Mouse (Mus musculus) embryo, embryonic 10.5 days (tissue): ENCODE measurements around the gene Cyb5r3.
"Not testable (repeated sequence)": the region's sequence is repeated elsewhere in the genome, so short reads cannot be mapped to it uniquely, and the experiment has no call there.

ENCODE experiments used
- DNase-seq: peaks from one replicate; pipeline ENCODE4 v3.0.0-alpha.2; 2015; ENCODE audit warnings: low spot score

The Cyb5r3 gene

DNA sequence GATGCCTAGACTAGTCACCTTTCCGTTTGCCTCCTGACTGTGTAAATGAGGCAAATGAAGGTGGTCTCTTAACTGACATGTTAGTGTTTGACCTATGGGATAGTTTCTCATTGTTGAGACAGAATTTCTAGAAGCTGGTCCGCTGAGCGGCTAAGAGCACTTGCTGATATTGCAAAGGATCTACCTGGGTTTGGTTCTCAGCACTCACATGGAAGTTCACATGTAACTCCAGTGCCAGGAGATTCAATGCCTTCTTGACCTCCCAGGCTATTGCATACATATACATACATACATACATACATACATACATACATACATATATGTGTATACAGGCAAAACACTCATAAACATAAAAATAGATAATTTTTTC is 22.3 kb downstream of the Cyb5r3 start:
- no peak for DNase-seq

DNA sequence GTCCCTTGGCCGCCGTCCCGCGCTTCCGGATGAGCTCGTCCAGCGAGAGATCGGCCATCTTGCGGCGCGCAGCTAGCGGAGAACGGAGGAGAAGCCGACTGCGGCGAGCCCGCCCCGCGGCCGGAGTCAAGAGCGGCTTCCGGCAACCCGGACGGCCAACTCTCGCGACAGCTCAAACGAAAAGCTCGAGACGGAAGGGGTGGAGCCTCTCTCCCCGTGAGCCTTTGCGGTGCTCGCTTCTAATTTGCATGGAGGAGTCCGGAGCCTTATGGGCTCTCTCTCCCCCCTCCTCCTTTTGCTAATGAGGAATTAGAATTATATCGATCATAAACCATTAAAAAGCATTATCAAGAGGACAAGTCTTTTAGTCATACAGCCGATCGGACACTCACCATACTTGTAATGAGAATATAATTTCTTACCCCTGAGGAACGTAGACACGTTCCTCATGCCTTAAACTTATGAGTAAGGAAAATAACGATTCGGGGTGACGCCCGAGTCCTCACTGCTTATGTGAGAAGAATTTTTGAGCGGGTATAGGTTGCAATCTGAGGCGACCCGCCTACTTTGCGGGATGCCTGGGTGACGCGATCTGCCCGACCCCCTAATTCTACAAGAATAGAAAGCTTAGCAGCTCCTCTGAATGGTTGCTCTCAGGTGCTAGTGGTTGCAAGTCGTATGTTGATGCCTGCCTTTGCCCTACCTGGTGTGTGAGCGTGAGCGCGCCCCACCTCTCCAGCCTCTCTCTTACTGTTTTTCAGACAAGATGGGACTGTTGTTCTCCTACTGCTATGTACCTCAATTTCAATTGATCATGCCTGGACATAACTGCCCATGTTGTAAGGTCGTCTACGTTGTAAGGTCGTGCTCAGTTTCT is 23.0 kb downstream of the Cyb5r3 start, which contains the start of gene Poldip3:
Gene Poldip3, minus strand, starts transcription at position 189 of the 877 bp plus-strand sequence.
- peak; percentile 99 for DNase-seq

DNA sequence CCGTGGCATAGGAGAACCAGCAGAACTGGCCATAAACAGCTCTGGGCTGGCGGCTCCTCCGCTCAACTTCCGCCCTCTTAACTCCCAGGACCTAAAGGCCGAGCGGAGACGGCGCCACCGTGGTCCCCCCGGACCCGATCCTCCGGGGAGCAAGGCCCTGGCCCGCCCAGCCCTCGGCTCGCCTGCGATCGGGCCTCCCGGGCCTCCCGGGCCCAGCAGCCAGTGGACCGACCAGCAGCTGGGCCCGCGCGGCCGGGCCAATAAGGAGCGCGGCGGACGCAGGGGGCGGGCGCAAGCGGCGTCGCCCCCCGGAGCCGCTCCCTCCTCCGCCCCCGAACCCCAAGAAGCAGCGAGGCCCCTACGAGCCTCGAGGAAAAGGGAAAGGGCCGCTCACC is 23.6 kb downstream of the Cyb5r3 start:
- no peak for DNase-seq

DNA sequence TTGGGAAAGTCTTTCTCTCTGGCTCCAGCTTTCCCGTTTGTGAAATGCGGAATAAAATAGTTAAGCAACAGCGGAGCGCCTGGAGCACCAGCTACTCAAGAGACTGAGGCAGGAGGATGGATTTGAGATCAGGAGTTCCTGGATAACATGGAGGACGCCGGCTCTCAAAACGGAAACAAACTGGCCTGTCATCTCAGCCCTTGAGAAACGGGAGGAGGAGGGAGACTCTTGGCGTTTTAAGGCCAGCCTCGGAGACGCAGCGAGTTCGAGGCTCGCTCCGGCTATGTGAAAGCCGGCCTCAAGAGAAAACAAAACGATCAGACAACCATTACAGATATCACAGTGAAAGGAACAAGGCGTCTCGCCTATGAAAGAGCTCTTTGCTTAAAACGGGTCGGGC is 24.0 kb downstream of the Cyb5r3 start:
- peak; percentile 44 for DNase-seq

DNA sequence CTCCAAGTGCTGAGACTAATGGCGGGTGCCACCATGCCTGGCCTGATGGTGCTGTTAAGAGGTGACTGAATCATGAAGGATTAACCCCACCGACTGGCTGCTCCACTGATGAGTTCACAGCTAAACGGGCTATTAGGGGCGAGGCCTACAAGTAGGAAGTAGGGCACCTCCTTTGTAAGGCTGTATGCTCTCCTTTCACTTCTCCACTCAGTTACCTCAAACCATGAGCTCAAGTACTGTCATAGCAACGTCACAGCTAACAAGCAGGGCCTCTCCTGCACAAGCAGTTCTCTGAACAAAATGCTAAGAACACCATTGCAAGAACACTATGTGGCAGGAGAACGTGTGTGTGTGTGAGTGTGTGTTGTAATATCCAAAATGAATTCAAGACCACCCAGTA is 26.9 kb downstream of the Cyb5r3 start:
- DNase-seq = no peak

DNA sequence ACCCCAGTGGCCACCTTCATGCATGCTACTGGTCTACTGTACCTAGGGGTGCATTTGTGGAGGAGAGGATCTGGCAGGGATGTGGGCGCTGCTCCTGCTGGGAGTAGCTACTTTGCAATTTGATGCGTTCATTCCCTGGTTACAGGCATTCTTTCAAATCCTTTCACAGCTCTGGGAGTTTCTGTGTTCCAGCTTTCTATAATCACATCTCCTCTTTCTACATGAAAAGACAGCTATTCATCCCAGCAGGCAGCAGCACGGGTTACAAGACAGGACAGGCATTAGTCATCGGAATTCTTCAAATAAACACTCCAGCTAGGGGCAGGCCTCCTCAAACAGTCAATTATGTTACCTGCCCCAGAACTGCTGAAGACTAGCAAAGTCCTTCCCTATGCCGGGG is 29.5 kb downstream of the Cyb5r3 start:
- DNase-seq = no peak

DNA sequence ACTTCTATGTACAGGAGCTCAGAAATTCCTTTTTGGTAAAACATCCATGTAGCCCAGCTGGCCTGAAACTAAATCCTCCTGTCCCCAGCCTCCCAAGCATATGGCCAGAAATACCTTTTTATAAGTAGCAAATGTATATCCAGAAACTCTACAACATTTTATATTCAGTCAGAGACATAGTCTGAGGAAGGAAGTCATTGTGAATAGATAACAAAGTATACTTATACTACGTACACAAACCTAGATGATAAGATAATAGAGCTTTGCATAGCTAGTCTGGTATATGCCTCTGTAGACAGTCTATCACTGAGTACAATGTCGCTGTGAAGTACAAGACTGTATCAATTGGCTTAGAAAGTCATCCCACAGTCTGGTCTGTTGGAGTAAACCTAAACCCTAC is 36.7 kb downstream of the Cyb5r3 start:
- DNase-seq = no peak

DNA sequence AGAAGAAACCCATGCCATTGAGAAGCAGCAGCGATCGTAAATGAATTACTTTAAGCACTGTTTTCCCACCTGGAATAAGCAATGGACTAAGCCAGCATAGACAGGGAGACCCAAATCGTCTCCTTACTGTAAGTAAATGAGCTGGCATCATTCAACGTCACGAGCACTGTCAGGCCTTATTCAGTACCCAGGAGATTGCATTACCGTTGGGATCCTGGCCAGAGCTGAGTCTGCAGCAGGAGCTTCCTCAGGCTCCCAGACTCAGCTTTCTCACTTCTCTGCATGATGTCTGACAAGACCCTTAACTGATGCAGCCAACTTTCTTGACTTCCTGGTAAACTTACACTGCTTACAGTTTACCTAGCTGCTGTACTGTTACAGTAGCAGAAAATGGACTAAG is 37.7 kb downstream of the Cyb5r3 start:
- no peak for DNase-seq

DNA sequence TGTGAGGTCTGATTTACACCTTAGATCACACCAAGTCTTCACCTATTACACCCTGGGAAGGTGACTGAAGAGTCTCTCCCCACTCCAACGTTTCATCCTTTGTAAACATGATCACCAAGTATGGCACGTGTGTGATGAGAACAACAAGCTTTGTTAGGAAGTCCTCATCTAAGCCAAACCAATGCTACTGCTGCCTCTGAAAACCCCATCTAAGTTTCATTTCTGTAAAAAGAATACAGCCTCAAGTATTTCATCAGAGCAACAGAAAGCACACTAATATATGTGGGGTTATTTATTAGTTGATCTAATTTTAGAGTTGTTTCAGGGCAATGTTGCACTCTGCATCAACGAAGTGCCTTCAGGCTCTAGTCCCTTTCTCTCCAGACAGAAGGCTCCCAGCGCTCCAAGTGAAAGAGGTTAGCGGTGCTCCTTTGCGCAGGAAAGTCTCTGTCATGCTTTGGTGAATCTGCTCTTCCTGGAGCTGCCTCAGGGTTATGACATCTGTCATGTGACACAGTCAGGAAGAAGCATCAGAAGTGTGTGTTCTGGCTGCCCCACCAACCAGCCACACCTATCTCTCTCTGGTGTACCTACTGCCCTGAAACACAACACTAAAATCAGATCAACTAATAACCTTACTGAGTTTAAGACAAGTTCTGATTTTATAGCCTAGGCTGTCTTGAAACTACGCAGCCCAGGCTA is 42.7 kb downstream of the Cyb5r3 start:
- no peak for DNase-seq

DNA sequence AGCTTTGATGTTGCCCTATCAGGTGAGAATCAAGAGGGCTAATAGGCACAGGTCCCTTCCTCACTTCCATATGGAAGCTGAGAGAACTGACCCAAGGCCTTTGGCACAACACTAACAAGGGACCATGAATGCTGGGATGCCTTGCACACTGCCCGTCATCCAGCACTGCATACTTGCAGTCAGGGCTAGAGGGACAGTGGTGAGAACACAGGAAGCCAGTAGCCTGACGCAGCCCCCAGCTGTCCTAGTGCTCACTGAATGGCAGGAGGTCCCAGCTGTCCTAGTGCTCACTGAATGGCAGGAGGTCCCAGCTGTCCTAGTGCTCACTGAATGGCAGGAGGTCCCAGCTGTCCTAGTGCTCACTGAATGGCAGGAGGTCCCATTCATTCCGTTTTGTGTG is 45.4 kb downstream of the Cyb5r3 start:
- DNase-seq = not testable (repeated sequence)

DNA sequence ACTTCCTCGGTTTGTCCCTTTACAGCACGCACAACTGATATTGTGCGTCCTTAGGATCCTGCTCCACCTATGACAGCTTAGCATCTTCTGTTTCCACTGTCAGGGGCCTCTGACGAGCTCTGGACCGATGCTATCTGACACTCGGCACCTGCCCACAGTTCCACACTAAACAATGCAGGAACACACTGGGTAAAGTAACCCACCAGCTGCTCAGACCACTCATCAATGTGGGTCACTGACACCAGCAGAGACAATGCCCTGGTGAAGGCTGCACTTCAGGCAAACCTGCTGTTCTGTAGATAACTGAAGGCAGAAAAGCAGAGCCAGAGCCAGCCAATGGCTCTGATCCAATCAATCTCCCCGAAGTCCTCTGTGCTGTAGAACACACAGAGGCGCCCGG is 45.8 kb downstream of the Cyb5r3 start:
- DNase-seq = no peak

DNA sequence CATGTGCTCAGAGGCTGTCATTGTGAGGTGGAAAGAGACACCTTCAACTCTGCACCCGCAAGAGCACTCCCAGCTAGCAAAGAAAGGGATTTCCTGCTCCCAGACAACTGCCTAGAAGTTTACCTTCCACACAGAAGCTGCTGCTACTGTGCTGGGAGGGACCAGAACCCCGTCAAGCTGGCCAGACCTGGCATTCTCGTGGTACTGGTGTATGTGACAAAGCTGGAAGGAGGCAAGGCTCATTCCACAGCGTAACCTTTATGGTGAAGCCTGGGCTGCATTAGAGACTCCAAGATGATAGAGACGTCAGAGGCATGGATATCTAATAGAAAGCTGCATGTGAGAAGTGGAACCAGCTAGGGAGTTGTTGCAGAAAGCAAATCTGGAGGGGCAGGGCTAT is 47.8 kb downstream of the Cyb5r3 start:
- no peak for DNase-seq

DNA sequence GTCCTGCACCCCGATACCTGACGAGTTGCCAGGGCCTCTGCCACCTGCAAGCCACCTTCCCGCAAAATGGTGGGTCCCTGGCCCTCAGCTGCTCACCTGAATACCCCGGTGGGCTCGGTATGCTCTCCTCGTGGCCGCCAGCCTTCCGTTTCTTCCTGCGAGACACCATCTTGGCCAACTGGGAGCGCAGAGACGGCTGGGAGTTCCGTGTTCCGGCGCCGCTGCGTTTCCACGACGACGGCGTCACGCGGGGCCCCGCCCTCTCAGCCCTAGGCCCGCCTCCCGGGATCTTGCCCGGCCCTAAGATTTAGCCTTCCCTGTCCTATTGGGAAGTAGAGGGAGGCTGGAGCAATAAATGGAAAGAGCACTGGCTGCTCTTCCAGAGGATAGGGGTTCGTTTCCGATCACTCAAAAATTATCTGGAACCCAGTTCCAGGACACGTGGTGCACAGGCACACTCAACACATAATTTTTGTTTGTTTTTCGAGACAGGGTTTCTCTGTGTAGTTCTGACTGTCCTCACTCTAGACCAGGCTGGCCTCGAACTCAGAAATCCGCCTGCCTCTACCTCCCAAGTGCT is 49.7 kb downstream of the Cyb5r3 start, which contains the start of gene Rrp7a:
Gene Rrp7a, minus strand, starts transcription at position 236 of the 580 bp plus-strand sequence.
- DNase-seq = peak; percentile 93

DNA sequence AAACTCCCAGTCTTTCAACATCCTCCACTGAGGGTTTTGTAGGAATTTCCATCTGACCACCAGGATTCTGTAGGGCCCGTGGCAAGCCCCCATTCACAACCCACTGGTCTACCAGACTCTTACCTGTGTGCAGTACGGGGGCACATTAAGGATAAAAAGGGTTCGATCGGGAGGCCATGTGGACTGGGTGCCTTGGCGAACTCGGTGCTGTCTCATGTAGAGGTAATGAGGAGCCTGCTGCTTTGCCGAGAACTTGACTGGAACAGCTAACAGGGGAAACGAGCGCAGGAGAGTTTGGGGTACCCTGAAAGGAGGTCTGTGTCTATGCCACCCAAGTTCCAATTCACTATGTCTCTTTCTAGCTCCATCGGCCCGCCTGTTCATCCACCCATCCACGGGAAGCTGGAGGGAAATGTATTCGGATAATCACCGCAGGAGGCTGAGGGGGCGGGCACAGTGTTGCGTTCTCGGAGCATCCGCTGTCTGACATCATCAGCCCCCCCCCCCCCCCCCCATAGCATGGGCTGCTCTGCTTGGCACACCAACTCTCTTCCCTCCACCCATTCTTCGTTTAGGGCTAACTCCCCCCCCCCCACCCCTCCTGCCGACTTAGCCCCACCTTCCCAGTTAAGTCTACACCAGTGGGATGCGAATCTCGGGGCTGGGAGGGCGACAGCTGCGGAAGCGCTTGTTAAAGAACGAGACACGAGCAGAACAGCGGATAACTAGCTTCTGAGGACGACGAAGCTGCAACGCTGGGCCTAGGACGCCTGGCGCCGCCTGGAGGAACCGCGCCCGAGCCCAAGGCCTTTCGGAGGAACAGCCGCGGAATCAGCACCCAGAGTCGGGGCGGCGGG is 50.5 kb downstream of the Cyb5r3 start:
- DNase-seq = peak; percentile 72

DNA sequence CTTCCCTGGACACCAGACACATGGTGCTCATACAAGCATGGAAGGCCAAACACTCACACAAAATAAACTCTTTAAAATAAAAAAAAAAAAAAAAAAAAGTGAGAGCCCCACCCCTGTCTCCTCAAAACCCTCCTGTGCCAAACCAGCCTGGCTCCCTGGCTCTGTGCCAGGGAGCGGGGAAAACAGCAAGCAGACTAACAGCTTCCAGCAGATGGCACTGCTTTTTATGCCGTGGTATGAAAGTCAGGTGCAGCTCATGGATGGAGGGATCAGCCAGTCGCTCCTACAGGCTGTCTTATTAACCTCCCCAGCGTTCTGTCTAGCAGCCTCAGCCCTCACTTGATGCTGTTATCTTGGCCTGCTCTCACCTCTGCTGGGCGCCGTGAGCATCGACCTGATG is 54.0 kb downstream of the Cyb5r3 start:
- DNase-seq = no peak

DNA sequence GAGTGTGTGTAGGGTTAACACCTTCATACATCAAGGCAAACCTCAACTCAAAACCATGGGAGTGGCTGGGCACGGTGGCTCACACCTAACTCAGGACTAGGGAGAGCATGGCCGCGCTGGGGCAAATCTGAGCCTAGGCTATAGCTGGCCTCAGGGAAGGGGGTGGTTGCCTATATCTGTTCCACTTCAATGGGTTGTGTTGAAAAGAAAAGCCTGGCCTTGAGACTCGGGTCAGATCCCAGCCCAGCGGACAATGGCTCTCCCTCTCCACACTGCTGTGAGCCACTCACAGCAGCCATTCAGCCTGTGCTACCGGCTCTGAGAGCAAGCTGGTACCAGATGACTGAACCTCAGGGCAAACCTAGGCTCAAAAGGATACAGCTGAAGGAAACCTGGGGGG is 57.3 kb downstream of the Cyb5r3 start:
- peak; percentile 48 for DNase-seq

DNA sequence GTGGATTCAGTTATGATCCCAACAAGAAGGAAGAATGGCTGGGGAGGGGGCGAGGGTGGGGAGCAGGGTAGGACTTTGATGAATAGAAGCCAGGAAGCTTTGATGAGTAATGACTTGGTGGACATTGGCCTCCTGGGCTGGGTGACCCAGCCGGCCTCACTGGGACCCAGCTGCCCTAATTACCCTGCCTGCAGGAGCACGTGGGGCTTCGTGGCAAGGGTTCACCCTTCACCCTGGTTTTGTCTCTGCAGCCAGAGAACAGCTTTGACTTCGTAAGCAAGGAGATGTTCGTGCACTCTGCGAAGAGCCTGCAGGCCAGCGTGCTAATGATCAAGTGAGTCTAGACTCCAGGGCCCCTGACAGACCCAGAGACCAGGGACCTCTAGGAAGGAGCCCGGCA is 58.3 kb downstream of the Cyb5r3 start:
- DNase-seq = no peak

DNA sequence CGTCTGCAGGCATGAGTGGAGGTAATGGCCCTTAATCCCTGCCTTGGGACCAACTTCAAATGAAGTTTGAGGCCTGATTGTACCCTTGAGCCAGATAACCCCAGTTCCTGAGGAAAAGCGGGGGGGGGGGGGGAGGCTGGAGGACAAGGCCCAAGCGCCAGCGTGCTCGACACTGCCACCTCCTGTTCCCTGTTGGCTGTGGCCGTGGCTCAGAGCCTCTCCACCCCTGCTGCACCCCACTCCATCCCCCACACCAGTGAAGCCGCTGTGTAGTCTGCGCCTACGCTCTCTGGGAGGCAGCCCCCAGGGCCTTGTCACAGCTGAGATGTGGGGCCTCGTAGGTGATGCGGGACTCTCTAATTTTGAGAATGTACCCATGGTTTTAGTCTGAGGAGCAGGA is 59.5 kb downstream of the Cyb5r3 start:
- DNase-seq = peak; percentile 71

DNA sequence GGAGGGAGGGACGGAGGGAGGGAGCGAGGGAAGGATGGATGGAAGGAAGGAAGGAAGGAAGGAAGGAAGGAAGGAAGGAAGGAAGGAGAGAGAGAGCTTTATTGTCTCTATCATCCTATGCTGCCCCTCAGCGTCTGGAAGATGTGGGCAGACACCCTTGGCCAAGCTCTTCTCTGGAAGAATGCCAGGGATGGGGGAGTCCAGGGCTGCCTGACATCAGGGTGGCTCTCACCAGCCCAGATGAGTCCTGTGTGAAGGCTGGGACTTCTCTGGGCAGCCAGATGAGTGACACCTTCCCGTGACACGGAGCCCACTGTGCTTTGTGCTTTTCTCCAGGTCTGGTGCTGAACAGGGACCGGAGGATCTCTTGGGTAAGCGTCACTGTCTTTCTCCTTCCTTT is 60.5 kb downstream of the Cyb5r3 start:
- DNase-seq = no peak

DNA sequence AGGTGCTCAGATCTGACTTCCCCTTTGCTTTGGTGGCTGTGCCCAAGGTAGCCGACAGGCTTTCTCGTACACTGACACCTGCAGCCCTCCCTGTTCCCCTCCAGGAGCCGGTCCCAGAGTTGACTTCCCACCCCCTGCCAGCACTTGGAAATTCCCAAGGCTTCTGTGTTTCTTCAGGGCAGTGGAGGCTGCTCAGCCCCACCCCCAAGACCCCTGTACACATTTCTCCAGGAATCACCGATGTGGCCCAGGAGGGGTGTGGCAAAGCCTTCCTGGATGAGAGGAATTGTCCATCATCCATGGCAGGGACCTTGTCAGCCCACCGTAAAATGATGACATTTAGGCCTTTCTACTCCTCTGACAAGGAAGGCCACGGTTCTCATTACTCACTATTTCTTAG is 61.1 kb downstream of the Cyb5r3 start:
- DNase-seq = no peak

DNA sequence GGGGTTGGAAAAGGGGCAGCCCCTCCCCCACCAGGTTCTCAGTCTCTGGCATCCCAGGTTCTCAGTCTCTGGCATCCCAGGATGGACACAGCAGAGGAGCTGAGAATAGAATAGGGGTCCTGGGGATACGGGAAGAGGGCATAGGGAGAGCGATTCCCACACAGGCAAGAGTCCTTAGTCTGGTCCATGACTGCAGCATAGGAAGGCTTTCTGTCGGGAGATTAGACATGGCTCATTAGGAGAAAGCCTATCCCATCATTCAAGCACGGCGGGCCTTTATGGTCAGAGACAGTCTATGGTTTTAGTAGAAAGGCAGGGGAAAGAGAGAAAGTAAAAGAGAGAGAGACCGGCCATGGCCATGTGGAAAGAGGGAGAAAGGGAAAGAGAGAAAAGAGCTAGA is 64.6 kb downstream of the Cyb5r3 start:
- peak; percentile 51 for DNase-seq

DNA sequence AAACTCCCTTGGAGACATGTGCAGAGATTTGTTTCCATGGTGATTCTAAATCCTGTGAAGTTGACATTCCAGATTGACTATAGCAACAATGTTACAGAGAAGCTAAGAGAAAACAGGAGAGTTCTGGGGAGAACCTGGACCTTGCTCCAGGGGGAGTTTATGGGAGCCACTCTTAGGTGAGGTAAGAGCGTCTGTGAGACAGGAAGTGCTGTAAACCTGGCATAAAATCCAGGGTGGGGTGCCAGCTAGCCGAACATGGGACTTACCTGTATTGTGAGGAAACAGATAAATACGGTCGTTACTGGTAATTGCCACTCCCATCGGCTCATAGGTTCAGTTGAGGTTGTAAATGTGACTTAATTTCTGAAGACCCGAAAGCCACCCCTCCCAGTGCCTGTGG is 66.0 kb downstream of the Cyb5r3 start:
- DNase-seq = no peak
